Mouse (Mus musculus) ES-E14 (cell line): ENCODE measurements around the gene Foxd2. TPM values are rescaled to one million over a fixed set of nuclear protein-coding genes. Genes with fewer than 3 reads are reported as not detected.

Experiments
- DNase-seq: peaks from one replicate; pipeline ENCODE4 v3.0.0-alpha.2; 2013; ENCODE audit warnings: low read depth, low spot score
- H3K27ac ChIP-seq: 2 replicates; pipeline ENCODE4 v1.5.1; 2012; ENCODE audit warnings: low read depth, mild to moderate bottlenecking, low read length, moderate library complexity, mixed read lengths; ENCODE audit not compliant: poor library complexity, insufficient read depth, severe bottlenecking
- H3K36me3 ChIP-seq: 2 replicates; pipeline ENCODE4 v1.6.1; 2012; ENCODE audit warnings: mild to moderate bottlenecking, low read length, moderate library complexity, mixed read lengths; ENCODE audit not compliant: control insufficient read depth, poor library complexity, insufficient read depth, severe bottlenecking
- H3K4me1 ChIP-seq, 2 experiments: fragments of 150-350 bp in 1 of 2; sonication (generic) in 1 of 2; 2 replicates each; pipeline ENCODE4 v1.6.1; 2012; ENCODE audit warnings: low read length in 2 of 2, mild to moderate bottlenecking in 1 of 2, mixed read lengths in 1 of 2; ENCODE audit not compliant: control insufficient read depth in 2 of 2, insufficient read depth in 2 of 2, poor library complexity in 1 of 2
- H3K4me3 ChIP-seq, 2 experiments: fragments of 150-350 bp in 1 of 2; sonication (generic) in 1 of 2; 2 replicates each; pipeline ENCODE4 v1.5.1; 2012; ENCODE audit warnings: low read length in 2 of 2, low read depth in 1 of 2, mild to moderate bottlenecking in 1 of 2, mixed read lengths in 1 of 2; ENCODE audit not compliant: insufficient read depth in 1 of 2, poor library complexity in 1 of 2, severe bottlenecking in 1 of 2
- H3K9ac ChIP-seq: 2 replicates; pipeline ENCODE4 v1.6.1; 2012; ENCODE audit warnings: low read depth, mild to moderate bottlenecking, low read length, mixed read lengths; ENCODE audit not compliant: poor library complexity, insufficient read depth, severe bottlenecking
- H3K9me3 ChIP-seq: fragments of 150-350 bp; sonication (generic); 2 replicates; pipeline ENCODE4 v1.6.1; 2012; ENCODE audit warnings: low read depth, mild to moderate bottlenecking, low read length; ENCODE audit not compliant: control insufficient read depth, insufficient read depth
- CHD2 ChIP-seq: IDR thresholded peaks from 2 replicates; pipeline ENCODE4 v1.6.1; 2014; ENCODE audit warnings: mild to moderate bottlenecking, low read depth, low read length, inconsistent platforms
- HCFC1 ChIP-seq: IDR thresholded peaks from 2 replicates; pipeline ENCODE4 v1.6.1; 2012; ENCODE audit warnings: low read length, inconsistent platforms, borderline replicate concordance; ENCODE audit not compliant: insufficient read depth
- MAFK ChIP-seq: IDR thresholded peaks from 2 replicates; pipeline ENCODE4 v1.6.1; 2014; ENCODE audit warnings: mild to moderate bottlenecking, low read depth, low read length, inconsistent platforms; ENCODE audit not compliant: insufficient read depth
- ZC3H11A ChIP-seq: IDR thresholded peaks from 2 replicates; pipeline ENCODE4 v1.6.1; 2012; ENCODE audit warnings: low read depth, mild to moderate bottlenecking, inconsistent platforms, low read length, borderline replicate concordance
- ZNF384 ChIP-seq: IDR thresholded peaks from 2 replicates; pipeline ENCODE4 v1.6.1; 2012; ENCODE audit warnings: low read depth, low read length, inconsistent platforms
- in situ Hi-C, 2 experiments: fragments of 600-800 bp; cut with MboI; formaldehyde crosslinking; loops; one replicate each; pipeline ENCODE4 v1.15.1; 2025; ENCODE audit warnings: low sequenced_read_pairs in 2 of 2, inconsistent platforms in 1 of 2; ENCODE audit not compliant: unreplicated experiment in 2 of 2
- total RNA-seq: library from RNA; depleted of rRNA; stranded (reverse); fragments of 300-350 nt; gene quantifications from 2 replicates; pipeline ENCODE4 v1.2.3, GENCODE M21; 2012; rRNA removed

Gene Foxd2
- total RNA-seq, 1 experiment: 0.09 TPM

- in situ Hi-C loops: no loop called here
- Histone ChIP-seq H3K9ac (no peak overlapping the region), H3K9me3 (no peaks in the 10 kb centered on the region), H3K4me3 (no peak overlapping the region), H3K36me3 (no peaks in the 10 kb centered on the region), H3K4me1 (no peaks in the 10 kb centered on the region), H3K27ac (no peak overlapping the region)
- no peak for DNase-seq
- TF ChIP-seq CHD2: no peak
- TF ChIP-seq ZNF384: no peak
- TF ChIP-seq ZC3H11A: no peak
- no peak for TF ChIP-seq HCFC1
- TF ChIP-seq MAFK: no peak
Measured at GRCm38 (mm10) chr4:114882232-114882631, 26.4 kb downstream of the Foxd2 start.

- Histone ChIP-seq H3K4me1 (0 out of 4 replicates have a peak, but pooled peaks cover 0 to 2% of the 10 kb centered on the region in 2 experiments), H3K4me3 (no peak overlapping the region), H3K36me3 (no peaks in the 10 kb centered on the region), H3K27ac (no peak overlapping the region), H3K9me3 (no peaks in the 10 kb centered on the region), H3K9ac (no peak overlapping the region)
- in situ Hi-C loops: no loop called here
- no peak for DNase-seq
- TF ChIP-seq MAFK (no peak), ZC3H11A (no peak), CHD2 (no peak), HCFC1 (no peak), ZNF384 (no peak)
Measured at GRCm38 (mm10) chr4:114876441-114876972, 32.2 kb downstream of the Foxd2 start.

- Histone ChIP-seq H3K4me3 (no peak overlapping the region), H3K4me1 (no peaks in the 10 kb centered on the region), H3K27ac (no peak overlapping the region), H3K36me3 (no peaks in the 10 kb centered on the region), H3K9ac (no peak overlapping the region), H3K9me3 (no peaks in the 10 kb centered on the region)
- in situ Hi-C loops: no loop called here
- DNase-seq: no peak
- no peak for TF ChIP-seq ZC3H11A
- TF ChIP-seq HCFC1: no peak
- no peak for TF ChIP-seq ZNF384
- TF ChIP-seq CHD2: no peak
- no peak for TF ChIP-seq MAFK
Measured at GRCm38 (mm10) chr4:114869765-114870490, 38.7 kb downstream of the Foxd2 start.

DNA sequence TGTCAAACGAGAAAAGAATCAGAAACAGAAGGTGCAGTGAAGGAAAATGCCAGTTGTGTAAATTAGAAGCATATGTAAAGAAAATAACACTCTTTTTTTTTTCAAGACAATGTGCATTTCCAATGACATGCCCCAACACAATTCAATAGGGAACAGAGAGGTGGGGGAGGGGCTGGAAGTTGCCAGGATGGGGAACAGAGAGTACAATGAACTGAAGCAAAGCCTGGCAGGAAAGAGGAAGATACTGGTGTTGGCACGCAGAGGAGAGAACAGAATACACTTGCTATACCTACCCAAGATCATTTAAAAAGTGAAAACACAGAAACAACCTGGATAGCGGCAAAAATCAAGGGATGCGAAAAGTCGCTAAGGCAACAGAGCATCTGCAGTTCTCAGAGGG, 45.5 kb downstream of the Foxd2 start:
- Histone ChIP-seq H3K36me3 (no peaks in the 10 kb centered on the region), H3K9ac (no peak overlapping the region), H3K27ac (no peak overlapping the region), H3K9me3 (no peaks in the 10 kb centered on the region), H3K4me1 (no peaks in the 10 kb centered on the region), H3K4me3 (no peak overlapping the region)
- no peak for TF ChIP-seq CHD2
- no peak for DNase-seq
- in situ Hi-C loops: no loop called here

DNA sequence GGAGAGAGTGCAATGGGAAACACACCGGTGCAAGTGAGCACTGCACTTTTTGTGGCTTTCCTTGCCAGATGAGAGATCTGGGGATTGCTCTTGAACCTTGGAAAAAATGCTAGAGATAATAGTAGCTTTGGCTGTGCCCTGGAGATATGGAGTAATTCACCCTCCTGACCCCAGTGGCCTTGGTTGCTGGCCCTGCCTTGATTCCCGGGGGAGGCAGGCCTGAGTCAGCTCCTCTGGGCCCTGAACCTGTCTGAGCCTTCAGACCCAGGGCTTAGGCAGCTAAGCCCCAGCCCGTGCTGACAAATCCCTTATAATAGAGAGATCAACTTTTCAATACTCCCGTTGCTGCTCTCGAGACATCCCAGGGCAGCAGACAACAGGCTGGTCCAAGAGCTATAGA, 50.2 kb downstream of the Foxd2 start:
- H3K27ac ChIP-seq: no peak overlapping the region
- DNase-seq: no peak
- no peaks in the 10 kb centered on the region for H3K36me3 ChIP-seq
- no peak overlapping the region for H3K4me3 ChIP-seq
- no peaks in the 10 kb centered on the region for H3K4me1 ChIP-seq
- TF ChIP-seq HCFC1 (no peak), ZC3H11A (no peak), MAFK (no peak), CHD2 (no peak), ZNF384 (no peak)
- no peak overlapping the region for H3K9ac ChIP-seq
- in situ Hi-C loops: no loop called here
- H3K9me3 ChIP-seq: no peaks in the 10 kb centered on the region

Other genes starting within 250 kb of the Foxd2 start
- not detected in 2 replicates for gene Gm12830, start 87.2 kb downstream of the Foxd2 start, total RNA-seq
- not detected in 2 replicates for gene Foxe3, start 17.1 kb upstream of the Foxd2 start, total RNA-seq
- 14.2 and 24.5 TPM in 2 replicates for gene Cmpk1, start 78.4 kb upstream of the Foxd2 start, total RNA-seq
- gene Stil, start 91.3 kb upstream of the Foxd2 start, total RNA-seq: 7.3 and 7.4 TPM in 2 replicates
- 0.40 and 0.42 TPM in 2 replicates for gene Tal1, start 147.6 kb upstream of the Foxd2 start, total RNA-seq
- 1.1 and 1.2 TPM in 2 replicates for gene Pdzk1ip1, start 179.8 kb upstream of the Foxd2 start, total RNA-seq
- gene Cyp4x1, start 225.4 kb upstream of the Foxd2 start, total RNA-seq: 0.11 and 0.36 TPM in 2 replicates